Mouse (Mus musculus) midbrain, embryonic 11.5 days (tissue): ENCODE data around the gene Cpn2. TPM values are rescaled to one million over a fixed set of nuclear protein-coding genes. Genes with fewer than 3 reads are reported as not detected.

Experiments
- ATAC-seq: fragments of 200-750 bp; cut with Nextera tagmentation; 2 replicates; pipeline ENCODE4 v1.8.0; 2017; ENCODE audit warnings: moderate TSS enrichment, moderate library complexity; ENCODE audit not compliant: low FRiP score
- DNase-seq: peaks from one replicate; pipeline ENCODE4 v3.0.0; 2015; ENCODE audit warnings: low spot score; ENCODE audit errors: missing footprints
- H3K27ac ChIP-seq: fragments of 300-500 bp; sonication (generic); 2 replicates; pipeline ENCODE4 v1.5.1; 2014; ENCODE audit warnings: low read depth, low read length
- H3K27me3 ChIP-seq: fragments of 300-500 bp; sonication (generic); 2 replicates; pipeline ENCODE4 v1.6.1; 2014; ENCODE audit warnings: mild to moderate bottlenecking, low read length, moderate library complexity, mixed read lengths; ENCODE audit not compliant: control insufficient read depth, insufficient read depth
- H3K36me3 ChIP-seq: fragments of 300-500 bp; sonication (generic); 2 replicates; pipeline ENCODE4 v1.6.1; 2014; ENCODE audit warnings: mild to moderate bottlenecking, low read length, moderate library complexity, mixed read lengths; ENCODE audit not compliant: control insufficient read depth, insufficient read depth
- H3K4me1 ChIP-seq: fragments of 300-500 bp; sonication (generic); 2 replicates; pipeline ENCODE4 v1.6.1; 2014; ENCODE audit warnings: low read length; ENCODE audit not compliant: control insufficient read depth, insufficient read depth
- H3K4me2 ChIP-seq: fragments of 300-500 bp; sonication (generic); 2 replicates; pipeline ENCODE4 v1.6.1; 2014; ENCODE audit warnings: mild to moderate bottlenecking, moderate library complexity
- H3K4me3 ChIP-seq: fragments of 300-500 bp; sonication (generic); 2 replicates; pipeline ENCODE4 v1.5.1; 2014; ENCODE audit warnings: low read depth, low read length
- H3K9ac ChIP-seq: fragments of 300-500 bp; sonication (generic); 2 replicates; pipeline ENCODE4 v1.6.1; 2014; ENCODE audit warnings: low read length
- H3K9me3 ChIP-seq: fragments of 300-500 bp; sonication (generic); 2 replicates; pipeline ENCODE4 v1.6.1; 2016; ENCODE audit warnings: low read length; ENCODE audit not compliant: control insufficient read depth
- WGBS: fragments of 180-500 bp; shearing (Covaris S2); extraction: QIAGEN DNeasy Blood & Tissue Kit; methylation state at CpG from one replicate; pipeline ENCODE4 v1.1.7; 2014; 5-methylcytosine and 5-hydroxymethylcytosine counted together
- polyA plus RNA-seq: library from polyadenylated mRNA; unstranded; fragments of >200 nt; fragmentation: Nextera tagmentation; extraction: Ambion mirVana; gene quantifications from 2 replicates; pipeline ENCODE4 v1.2.1, GENCODE M21; 2014

The Cpn2 gene
- not detected in 2 replicates for polyA plus RNA-seq

DNA sequence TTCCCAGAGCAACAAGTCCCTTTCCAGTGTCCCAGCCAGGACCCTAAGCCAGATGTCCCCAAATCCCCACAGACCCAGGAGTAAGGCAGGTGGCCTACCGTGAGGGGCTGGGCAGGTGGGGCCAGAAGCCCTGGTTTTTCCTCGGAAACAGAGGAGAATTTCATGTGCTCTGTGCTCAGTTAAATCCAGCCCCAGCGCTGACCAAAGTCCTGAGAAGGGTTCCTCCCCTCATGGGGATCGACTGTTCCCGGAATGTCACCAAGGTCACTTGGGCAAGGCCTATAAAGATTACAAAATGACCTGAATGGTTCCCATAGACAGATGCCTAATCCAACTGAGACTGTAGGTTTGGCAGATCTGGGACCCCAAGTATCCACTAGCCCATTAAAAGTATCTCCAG is at the start of gene Cpn2:
TSS of gene Cpn2 (minus strand) at position 141 of the 400 bp plus-strand sequence.
- no peaks in the 10 kb centered on the region for H3K36me3 ChIP-seq
- ATAC-seq: no peak
- H3K9ac ChIP-seq: no peak within 1 kb of the TSS
- H3K4me3 ChIP-seq: no peak within 1 kb of the TSS
- no peaks in the 10 kb centered on the region for H3K9me3 ChIP-seq
- H3K27me3 ChIP-seq: no peaks in the 10 kb centered on the region
- WGBS: 80% methylated on average over 5 of the region's 5 CpGs
- H3K27ac ChIP-seq: no peak within 1 kb of the TSS
- DNase-seq: no peak
- no peaks in the 10 kb centered on the region for H3K4me1 ChIP-seq
- no peak within 1 kb of the TSS for H3K4me2 ChIP-seq

GRCm38 (mm10) chr16:30314236-30314635 is 46.9 kb upstream of the Cpn2 start:
- H3K9ac ChIP-seq: no peak overlapping the region
- no peak overlapping the region for H3K27ac ChIP-seq
- H3K27me3 ChIP-seq: peaks cover 26% of the 10 kb centered on the region
- H3K36me3 ChIP-seq: no peaks in the 10 kb centered on the region
- H3K4me3 ChIP-seq: no peak overlapping the region
- no peak for ATAC-seq
- H3K9me3 ChIP-seq: no peaks in the 10 kb centered on the region
- DNase-seq: peak; percentile 88
- H3K4me1 ChIP-seq: peaks cover 5% of the 10 kb centered on the region
- no peak overlapping the region for H3K4me2 ChIP-seq

DNA sequence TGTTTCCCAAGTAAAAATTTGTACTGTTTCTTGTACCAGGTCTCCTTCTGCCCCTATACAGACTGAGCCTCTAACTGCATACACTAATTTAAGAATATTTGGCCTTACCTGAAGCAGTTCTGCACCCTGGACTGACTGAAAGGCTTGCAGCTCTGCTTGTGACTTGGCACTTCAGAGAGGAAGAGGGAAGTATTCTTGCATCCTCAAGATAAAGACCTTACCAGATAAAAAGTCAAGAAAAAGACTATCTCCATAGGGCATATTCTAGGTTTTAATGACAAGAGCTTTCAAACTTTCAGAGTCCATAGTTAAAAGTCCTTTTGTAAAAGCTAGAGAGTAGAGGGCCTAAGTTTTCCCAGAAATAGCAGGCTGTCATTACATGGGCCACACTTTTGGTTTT is 43.3 kb upstream of the Cpn2 start, which contains the start of gene Gp5:
TSS of gene Gp5 (minus strand) at position 133 of the 400 bp plus-strand sequence.
- Histone ChIP-seq H3K27me3 (peaks cover 56% of the 10 kb centered on the region), H3K4me1 (peaks cover 16% of the 10 kb centered on the region), H3K9me3 (no peaks in the 10 kb centered on the region), H3K27ac (no peak within 1 kb of the TSS), H3K4me3 (peak within 1 kb of the TSS; percentile 55; the same call in 1 of the 2 replicates), H3K4me2 (peak within 1 kb of the TSS; percentile 97), H3K9ac (no peak within 1 kb of the TSS), H3K36me3 (no peaks in the 10 kb centered on the region)
- ATAC-seq (no peak), DNase-seq (no peak)

DNA sequence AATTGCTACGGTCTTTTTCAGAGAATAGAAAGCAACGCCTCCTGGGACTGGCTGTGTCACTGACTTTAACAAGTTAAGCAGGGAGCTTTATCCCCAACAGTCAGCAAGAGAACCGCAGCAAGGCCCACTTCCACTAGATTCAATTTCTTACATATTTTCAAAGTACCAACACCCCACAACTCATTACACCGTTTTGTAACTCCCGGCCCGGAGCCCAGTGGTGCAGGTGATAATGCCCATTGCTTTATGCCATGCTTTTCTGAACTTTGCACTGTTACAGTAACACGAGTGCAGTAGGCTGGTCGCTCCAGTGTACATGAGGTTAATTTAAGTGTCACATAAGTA is 42.8 kb upstream of the Cpn2 start:
- Histone ChIP-seq H3K9me3 (no peaks in the 10 kb centered on the region), H3K9ac (no peak overlapping the region), H3K27me3 (peaks cover 56% of the 10 kb centered on the region), H3K4me1 (peaks cover 16% of the 10 kb centered on the region), H3K27ac (no peak overlapping the region), H3K4me3 (no peak overlapping the region), H3K4me2 (no peak overlapping the region), H3K36me3 (no peaks in the 10 kb centered on the region)
- ATAC-seq (no peak), DNase-seq (peak; percentile 94)
- 56% methylated on average over 8 of the region's 8 CpGs for WGBS

DNA sequence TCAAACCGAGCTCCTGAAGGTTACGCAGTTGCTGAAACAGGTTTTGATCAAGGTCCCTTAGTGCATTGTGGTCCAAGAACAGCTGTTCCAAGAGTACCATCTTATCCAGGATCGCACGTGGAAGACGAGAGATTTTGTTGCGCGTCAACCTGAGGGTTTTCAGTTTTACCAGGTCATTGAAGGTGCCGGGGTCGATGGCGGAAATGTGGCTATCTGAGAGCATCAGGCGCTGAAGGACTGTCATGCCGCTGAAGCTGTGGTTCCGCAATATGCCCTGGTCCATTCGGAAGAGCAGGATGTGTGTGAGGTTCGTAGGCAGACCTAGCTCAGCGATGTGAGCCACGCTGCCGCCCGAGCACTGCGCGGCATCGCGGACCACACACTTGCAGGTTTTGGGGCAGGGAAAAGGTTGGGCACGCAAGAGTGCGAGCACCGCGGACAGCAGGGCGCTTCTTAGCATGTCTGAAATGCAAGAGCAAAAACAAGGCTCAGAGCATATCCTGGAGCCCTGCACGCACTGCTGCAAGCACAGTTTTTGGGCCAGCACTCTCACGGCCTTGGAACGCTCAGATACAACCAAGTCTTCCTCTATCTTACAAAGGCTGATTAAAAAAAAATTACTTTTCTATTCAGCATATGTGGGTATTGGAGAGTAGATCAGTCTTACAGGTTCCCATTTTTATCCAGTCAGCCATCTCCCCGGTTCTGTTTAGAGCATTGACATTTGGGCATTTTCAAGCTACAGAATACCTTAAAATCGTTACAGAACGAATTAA is 42.3 kb upstream of the Cpn2 start:
- Histone ChIP-seq H3K4me2 (peak overlapping the region; percentile 97), H3K9me3 (no peaks in the 10 kb centered on the region), H3K4me3 (peak overlapping the region; percentile 55), H3K4me1 (peaks cover 16% of the 10 kb centered on the region), H3K36me3 (no peaks in the 10 kb centered on the region), H3K9ac (no peak overlapping the region), H3K27ac (no peak overlapping the region), H3K27me3 (peaks cover 56% of the 10 kb centered on the region)
- DNase-seq: no peak
- no peak for ATAC-seq
- 4% methylated on average over 34 of the region's 34 CpGs for WGBS

GRCm38 (mm10) chr16:30308616-30309394 is 41.5 kb upstream of the Cpn2 start:
- peaks cover 56% of the 10 kb centered on the region for H3K27me3 ChIP-seq
- H3K4me3 ChIP-seq: peak overlapping the region; percentile 55
- H3K4me1 ChIP-seq: peaks cover 16% of the 10 kb centered on the region
- H3K36me3 ChIP-seq: no peaks in the 10 kb centered on the region
- H3K9ac ChIP-seq: peak overlapping the region; percentile 53
- 2% methylated on average over 66 of the region's 72 CpGs for whole genome bisulfite sequencing
- peak; percentile 65 for ATAC-seq
- H3K27ac ChIP-seq: no peak overlapping the region
- no peaks in the 10 kb centered on the region for H3K9me3 ChIP-seq
- peak overlapping the region; percentile 97 for H3K4me2 ChIP-seq
- DNase-seq: peak; percentile 97

- H3K4me3 ChIP-seq: peak overlapping the region; percentile 55
- H3K36me3 ChIP-seq: no peaks in the 10 kb centered on the region
- peaks cover 56% of the 10 kb centered on the region for H3K27me3 ChIP-seq
- no peak overlapping the region for H3K27ac ChIP-seq
- peak overlapping the region; percentile 53 for H3K9ac ChIP-seq
- H3K4me1 ChIP-seq: peaks cover 16% of the 10 kb centered on the region
- H3K4me2 ChIP-seq: peak overlapping the region; percentile 97
- peak; percentile 11; the same call in 1 of the 2 replicates for ATAC-seq
- 13% methylated on average over 29 of the region's 29 CpGs for WGBS
- peak; percentile 92 for DNase-seq
- H3K9me3 ChIP-seq: no peaks in the 10 kb centered on the region
Observed at GRCm38 (mm10) chr16:30307961-30308615, 40.8 kb upstream of the Cpn2 start.

DNA sequence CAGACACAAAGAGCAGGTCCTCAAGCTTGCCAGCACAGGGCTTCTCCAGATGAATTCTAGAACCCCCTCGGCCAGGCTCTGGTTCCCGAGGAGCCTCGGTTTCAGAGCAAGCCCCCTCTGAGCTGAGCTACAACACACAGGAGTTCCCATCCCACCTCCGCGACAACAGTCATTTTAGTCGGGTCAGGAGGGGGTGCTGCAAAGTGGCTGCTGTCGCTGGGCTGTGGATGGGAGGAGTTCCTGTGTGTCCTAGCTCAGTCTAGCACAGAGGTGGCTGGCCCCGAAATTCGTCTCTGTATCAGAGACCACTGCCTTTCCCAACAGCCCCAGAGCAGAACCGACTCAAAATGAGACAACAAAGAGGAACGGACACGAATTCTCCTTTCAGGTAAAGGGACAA is 40.0 kb upstream of the Cpn2 start:
- Histone ChIP-seq H3K4me2 (no peak overlapping the region), H3K27me3 (peaks cover 56% of the 10 kb centered on the region), H3K36me3 (no peaks in the 10 kb centered on the region), H3K27ac (no peak overlapping the region), H3K4me3 (no peak overlapping the region), H3K9me3 (no peaks in the 10 kb centered on the region), H3K4me1 (peaks cover 16% of the 10 kb centered on the region), H3K9ac (no peak overlapping the region)
- WGBS: 52% methylated on average over 12 of the region's 12 CpGs
- DNase-seq (no peak), ATAC-seq (no peak)

DNA sequence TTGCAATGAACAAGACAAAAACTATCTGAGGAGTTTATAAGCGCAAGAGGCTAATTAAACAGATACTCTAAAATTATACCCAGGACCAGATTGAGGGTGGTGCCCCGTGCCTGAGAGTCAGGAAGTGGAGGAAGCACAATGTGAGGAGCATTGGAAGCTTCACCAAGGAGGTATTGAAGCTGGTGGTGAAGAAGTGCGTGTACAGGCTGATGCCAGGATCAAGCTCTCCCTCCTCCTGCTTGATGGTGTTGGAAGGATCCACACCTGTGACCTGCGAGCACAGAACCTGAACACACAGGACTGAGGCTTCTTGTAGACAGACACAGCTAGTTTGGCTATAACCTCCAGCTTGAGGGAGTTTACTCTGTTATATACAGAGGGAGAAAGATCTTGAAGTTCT is 38.8 kb upstream of the Cpn2 start:
- Histone ChIP-seq H3K36me3 (no peaks in the 10 kb centered on the region), H3K4me3 (no peak overlapping the region), H3K4me1 (peaks cover 16% of the 10 kb centered on the region), H3K27me3 (peaks cover 48% of the 10 kb centered on the region), H3K9me3 (no peaks in the 10 kb centered on the region), H3K9ac (no peak overlapping the region), H3K27ac (no peak overlapping the region), H3K4me2 (no peak overlapping the region)
- ATAC-seq: no peak
- WGBS: 89% methylated on average over 4 of the region's 4 CpGs
- no peak for DNase-seq
